Mouse (Mus musculus): ENCODE data around the gene Chrdl2.

DNA sequence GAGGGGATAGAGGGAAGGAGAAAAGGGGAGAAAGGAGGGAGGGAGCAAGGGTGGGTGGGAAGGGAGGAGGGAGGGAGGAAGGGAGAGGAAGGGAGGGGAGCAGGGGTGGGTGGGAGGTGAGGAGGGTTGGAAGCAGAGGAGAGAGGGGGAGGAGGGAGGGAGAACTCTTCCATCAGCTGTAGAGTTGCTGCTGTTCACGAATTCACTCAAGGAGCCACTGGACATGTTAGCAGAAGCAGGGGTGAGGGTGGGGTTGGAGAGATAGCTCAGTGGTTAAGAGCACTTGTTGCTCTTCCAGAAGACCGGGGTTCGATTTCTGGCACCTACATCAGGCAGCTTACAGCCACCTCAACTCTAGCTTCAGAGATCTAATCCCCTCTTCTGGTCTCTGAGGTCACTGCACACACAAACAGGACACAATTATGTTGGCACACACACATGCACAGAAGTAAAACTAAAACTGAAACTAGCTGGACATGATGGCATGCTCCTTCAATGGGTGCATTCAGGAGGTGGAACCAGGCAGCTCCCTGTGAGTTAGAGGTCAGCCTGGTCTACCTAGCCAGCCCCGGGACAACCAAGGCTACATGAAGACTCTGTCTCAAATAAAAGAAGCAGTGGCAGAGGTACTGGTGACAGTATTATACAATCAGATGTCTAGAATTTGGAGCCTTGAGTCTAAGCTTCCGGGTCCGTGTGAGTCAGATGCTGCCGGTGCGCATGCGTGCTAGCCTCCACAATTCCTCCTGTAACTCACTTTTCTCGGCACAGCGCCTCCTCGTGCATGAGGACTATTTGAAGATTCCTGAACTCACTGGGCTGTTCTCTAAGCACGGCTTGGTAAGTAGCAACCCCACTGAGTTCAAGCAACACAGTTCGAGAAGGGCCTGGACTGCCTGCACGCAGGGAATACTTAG is 15.9 kb upstream of the Chrdl2 start:
- TF ChIP-seq POLR2A (IDR thresholded peaks at IDR 0.05; ENCODE audit: insufficient read depth, low read depth, low read length) (no peak), CTCF (IDR thresholded peaks at IDR 0.05) (no peak)

Measured in heart, adult 2 months (tissue).